Mouse (Mus musculus) T-helper 2 cell (primary cell): ENCODE data around the gene Kctd6.

Experiments
- in situ Hi-C: fragments of 300-600 bp; cut with MboI, MseI; formaldehyde crosslinking; loops from one replicate; pipeline ENCODE4 v1.15.1; 2025; ENCODE audit warnings: high pct_unique_total_duplicates

Gene Kctd6

DNA sequence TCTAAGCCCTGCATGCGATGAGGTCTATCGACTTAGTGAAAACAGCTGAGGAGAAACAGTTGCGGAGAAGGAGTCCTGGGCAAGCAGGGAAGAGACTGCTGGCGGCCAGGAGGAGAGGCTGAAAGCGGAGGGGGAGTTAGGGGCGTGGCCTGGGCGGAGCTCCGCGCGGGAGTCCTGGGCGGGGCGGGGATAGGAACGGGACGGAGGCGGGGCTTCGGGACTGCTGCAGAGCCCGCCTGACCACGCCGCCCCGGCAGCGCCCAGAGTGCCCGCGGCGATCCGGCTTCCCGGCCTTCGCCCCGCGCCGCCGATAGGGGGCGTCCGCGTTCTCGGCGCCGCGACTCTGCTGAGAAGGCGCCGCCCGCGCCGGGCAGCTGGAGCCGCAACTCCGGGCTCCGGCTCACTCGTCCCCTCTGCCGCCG is at the start of gene Kctd6:
Gene Kctd6 (plus strand): TSS at position 338 of the 422 bp plus-strand sequence.
- in situ Hi-C loops = no loop called here

DNA sequence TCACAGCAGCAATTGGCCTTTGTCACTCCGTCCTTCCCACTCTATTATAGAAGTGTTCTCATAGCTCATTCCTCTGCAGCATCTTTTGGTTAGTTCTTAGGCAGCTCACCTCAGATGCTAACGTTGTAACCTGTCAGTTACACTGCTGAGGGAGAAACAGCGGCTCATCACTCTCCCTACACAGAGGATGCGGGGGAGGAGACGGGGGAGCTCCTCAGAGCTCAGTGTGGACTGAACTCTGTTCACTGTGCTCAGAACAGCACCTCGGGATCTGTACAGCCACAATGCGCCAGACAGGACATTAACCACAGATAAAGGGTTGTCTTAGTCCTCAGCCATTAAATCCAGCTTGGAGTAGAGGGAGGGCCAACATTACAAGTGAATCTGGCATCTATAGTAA is 49.5 kb upstream of the Kctd6 start:
- in situ Hi-C loops = no loop called here

DNA sequence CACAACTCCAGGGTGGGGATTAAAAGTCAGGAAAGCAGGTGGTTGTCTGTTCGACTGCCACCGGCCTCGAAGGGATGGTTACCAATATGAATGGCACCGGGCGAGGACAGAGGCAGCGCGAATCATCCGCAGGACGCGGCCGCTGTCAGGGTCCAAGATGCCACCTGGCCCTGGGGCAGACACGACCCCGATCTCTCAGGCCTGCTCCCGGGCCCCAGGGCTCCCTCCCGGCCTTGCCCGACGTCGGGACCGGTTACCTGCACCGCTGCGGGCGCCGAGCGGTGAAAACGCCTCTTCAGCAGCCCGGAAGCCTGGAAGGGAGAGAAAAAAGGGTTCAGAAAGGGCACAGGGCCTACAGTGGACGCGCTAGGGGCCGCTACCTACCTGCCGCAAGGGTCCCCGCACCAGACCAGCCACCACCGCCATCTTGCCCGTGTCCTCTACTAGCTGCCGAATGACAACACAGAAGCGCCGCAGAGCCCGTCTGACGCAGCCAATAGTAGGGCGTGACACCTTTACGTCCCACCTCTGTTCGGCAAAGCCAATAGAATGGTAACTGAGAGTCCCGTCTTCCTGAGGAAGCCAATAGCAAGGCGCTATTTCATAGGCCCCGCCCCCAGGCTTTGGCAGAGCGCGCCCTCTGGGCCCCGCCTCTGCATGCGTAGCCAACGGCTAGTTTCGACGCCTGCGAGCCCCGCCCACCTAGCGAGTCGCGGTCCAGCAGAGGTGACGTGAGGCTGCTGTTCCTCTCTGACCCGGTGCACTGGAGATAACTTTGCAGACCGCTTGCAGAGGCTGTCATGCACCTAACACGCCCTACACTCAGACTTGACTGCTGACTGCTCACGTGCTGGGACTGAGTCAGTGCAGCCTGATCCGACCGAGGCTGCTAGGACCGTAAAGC is 41.2 kb upstream of the Kctd6 start, which contains the start of gene Pdhb:
Gene Pdhb (minus strand): TSS at position 519 of the 904 bp plus-strand sequence.
- in situ Hi-C loops = loop anchor here (5.0 kb wide), 1 partner anchor 75 kb away; the partner anchor contains the start of gene Pxk

GRCm38 (mm10) chr14:8173542-8174250 is 40.2 kb upstream of the Kctd6 start:
- in situ Hi-C loops = loop anchor here (5.0 kb wide), 1 partner anchor 76 kb away; the partner anchor contains the start of gene Pxk

DNA sequence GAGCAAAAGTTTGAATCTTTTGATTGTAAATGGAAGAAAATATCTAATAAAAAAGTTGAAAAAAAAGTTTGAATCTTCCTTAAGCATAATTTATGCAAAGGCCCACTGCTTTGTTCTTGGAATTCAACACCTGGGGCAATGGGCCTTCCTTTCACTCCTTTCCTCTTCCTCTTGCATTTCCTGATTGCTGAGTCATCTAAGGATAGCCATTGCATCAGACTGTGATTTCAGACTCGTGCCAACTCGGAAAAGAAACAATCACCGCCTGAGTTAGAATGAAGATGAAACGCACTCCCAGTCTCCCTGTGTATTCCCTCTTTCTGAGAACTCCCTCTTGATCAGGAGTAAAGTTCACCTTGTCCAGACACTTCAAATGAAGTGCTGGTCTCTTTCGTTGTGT is 39.3 kb upstream of the Kctd6 start:
- in situ Hi-C loops = loop anchor here (5.0 kb wide), 1 partner anchor 77 kb away; the partner anchor contains the start of gene Pxk

DNA sequence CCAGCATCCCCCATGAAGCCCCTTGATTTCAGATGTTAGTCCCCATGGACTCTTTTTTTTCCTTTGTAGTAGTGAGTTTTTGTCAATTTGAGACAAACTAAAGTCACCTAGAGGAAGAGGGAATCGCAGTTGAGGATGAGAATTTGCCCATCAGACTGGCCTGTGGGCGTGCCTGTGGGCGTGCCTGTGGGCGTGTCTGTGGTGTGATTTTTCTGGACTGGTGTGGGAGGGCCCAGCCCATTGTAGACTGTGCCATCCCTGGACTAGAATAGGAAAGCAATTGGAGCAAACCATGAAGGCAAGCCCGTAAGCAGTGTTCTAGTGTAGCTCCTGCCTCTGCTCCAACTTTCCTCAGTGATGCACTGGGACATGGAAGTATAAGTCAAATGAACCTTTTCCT is 37.7 kb upstream of the Kctd6 start:
- in situ Hi-C loops = no loop called here

DNA sequence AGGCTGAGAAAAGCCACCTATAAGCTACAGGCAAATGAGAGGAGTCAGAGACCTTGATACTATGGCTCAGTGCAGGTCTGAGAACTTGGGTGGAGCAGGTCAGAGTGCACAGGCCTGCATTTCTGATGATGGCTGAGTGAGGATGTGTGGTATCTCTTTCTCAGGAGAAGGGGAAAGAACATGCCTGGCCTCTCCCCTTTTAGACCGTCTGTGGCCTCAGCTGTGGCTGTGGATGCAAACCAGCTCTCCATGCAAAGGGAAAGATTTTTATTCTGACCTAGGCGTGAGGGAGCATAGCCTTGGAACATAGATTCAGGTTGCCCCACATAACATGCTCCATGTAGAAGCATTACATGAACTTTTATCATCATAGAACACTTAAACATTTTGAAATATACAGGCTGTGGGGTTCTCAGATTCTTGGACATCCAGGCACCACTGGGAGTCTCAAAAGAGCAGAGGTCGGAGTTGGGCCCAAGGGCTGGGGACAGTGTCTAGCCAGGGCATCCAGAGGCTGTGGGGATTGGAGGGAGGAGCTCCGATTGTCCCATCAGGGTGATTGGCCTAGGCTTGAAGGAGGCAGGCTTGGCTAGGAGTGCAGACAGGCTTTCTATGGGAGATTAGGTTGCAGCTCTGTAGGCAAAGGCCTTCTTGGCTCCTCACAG is 33.4 kb upstream of the Kctd6 start:
- in situ Hi-C loops = no loop called here

DNA sequence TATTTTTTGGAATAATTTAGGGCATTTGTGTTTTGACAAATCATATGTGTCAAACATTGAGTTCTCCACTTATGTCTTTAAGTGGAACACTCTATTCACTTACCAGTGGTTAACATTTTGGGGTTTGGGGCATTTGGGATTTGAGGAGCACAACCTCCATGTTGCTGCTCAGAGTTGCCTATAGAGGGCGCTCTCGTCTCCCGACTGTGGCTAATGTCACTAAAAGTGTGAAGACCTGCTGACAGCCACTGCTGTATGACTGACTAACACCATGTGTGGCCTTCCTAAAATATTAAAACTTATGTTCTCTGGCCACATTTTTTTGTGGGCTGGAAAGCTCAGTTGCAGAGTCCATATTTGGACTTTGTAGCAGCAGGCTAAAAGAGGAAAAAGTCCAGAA is 30.6 kb upstream of the Kctd6 start:
- in situ Hi-C loops = no loop called here

DNA sequence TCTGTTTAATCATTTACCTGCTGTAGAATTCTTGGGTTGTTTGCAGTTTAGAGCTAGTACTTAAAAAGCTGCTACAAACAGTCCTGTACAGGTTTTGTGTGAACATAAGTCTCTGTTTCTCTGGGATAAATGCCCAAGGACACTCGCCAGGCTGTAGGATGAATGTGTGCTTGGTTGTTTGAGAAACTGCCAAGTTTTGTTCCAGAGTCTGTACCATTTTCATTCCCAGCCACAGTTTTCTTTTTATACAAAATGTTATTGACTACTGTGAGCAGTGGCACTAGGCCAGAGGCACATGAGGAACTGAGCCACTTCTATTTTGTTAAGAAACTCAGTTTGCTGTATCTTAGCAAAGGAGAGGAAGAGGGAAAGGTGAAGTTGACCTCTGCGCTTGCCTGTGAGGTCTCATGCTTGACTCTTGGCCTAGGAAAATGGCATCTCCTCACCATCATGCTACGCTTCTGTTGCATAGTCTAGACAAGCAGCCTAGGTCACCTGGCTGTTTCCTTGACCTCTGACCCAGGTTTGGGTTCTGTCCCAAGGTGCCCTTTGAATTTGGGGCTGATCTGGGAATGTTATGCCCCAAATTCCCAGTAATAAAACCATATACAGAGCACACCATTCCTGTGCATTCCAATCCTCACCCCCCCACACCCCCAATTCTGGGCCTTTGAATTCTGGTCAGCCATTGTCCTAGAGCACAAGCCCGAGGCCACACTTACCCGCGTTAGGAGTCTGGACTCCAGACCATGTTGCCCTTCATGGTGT is 27.5 kb upstream of the Kctd6 start:
- in situ Hi-C loops = no loop called here

DNA sequence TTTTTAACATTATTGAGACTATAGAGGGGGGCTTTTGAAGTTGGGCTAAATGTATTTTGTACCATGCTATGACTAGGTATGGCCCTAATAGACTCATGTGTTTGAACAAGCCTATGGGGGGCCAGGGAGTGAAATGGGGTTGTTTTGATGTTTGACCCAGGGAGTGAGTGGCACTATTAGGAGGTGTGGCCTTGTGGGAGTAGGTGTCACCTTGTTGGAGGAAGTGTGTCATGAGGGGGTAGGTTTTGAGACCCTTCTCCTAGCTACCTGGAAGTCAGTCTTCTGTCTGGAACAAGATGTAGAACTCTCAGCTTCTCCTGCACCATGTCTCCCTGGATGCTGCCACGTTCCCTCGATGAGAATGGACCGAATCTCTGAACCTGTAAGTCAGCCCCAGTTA is 23.4 kb upstream of the Kctd6 start:
- in situ Hi-C loops = no loop called here

GRCm38 (mm10) chr14:8191331-8191965 is 22.5 kb upstream of the Kctd6 start:
- in situ Hi-C loops = no loop called here

- in situ Hi-C loops = no loop called here
Measured at GRCm38 (mm10) chr14:8192727-8193126, 21.2 kb upstream of the Kctd6 start.

DNA sequence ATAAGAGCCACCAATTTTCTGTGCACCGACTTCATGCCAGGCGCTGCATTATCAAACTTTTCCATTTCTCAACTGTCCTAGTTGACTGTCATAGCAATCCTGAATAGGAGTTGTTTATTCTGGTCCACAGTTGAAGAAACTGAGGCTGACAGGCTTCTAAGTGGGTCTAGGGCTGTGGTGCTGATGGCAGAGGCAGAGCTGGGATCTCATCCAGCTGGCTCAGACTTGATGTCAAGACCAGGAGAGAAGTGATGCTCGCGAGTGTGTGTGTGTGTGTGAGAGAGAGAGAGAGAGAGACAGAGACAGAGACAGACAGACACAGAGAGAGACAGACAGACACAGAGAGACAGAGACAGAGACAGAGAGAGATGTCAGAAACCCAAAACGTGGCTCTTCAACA is 13.2 kb upstream of the Kctd6 start:
- in situ Hi-C loops = no loop called here

DNA sequence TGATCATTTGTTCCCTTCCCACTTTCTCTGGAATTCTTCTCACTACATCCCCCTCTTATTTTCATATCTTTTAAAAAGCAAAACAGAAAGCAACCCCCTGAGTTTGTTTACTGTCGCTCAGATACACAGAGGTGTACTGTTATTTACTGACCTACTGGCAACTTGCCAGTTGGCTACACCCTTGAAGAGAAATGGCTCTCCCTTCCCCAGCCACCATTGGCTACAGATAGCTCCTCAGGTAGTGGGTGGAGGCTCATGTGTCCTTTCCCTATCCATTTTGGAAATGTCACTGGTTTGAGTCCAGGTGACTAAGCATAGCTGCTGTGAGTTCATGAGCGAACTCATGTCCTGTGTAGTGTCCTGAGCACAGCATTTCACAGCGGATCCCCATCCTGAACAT is 12.2 kb upstream of the Kctd6 start:
- in situ Hi-C loops = no loop called here

- in situ Hi-C loops = no loop called here
Measured at GRCm38 (mm10) chr14:8206179-8206910, 7.6 kb upstream of the Kctd6 start.

- in situ Hi-C loops = no loop called here
Measured at GRCm38 (mm10) chr14:8207105-8207504, 6.8 kb upstream of the Kctd6 start.

- in situ Hi-C loops = no loop called here
Measured at GRCm38 (mm10) chr14:8207543-8207942, 6.4 kb upstream of the Kctd6 start.

- in situ Hi-C loops = no loop called here
Measured at GRCm38 (mm10) chr14:8208876-8209275, 5.1 kb upstream of the Kctd6 start.

DNA sequence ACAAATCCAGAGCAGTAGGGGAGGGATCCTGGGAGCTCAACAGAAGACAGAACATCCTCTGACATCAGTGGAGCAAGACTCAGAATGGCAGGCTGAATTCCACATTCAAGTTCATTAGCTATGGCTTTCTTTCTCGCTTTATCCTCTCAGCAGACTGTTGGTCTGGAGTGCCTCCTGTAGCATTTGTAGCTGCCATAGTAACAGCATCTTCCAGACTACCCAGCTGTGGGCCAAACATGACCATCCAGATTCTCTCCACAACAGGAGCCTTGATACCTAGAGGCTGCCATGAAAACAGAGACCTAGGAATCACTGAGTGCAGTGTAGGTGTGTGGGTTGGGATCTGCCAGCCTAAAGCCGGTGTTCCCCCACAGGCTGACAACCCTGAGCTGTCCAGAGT is 4.0 kb upstream of the Kctd6 start:
- in situ Hi-C loops = no loop called here

DNA sequence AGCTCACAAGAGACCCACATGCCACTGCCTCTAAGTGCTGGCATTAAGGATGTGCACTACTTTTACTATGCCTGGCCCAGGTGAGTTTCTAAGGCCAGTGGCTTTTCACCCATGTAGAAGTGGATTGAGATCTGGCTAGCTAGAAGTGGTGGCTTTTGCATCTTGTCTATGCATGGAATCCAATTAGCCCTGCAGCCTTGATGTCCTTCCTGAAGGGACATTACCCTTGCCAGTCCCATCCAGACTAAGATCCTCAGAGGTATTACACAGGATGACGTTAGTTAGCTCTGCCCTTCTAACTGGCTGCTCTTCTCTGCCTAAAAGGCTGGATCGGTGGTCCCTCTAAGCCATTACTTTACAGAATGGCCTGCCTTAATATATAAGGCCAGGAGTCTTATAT is 944 bp upstream of the Kctd6 start:
- in situ Hi-C loops = no loop called here
